Mouse (Mus musculus) frontal cortex, adult (tissue): ENCODE data around the gene Nme4.

Experiments
- ATAC-seq: cut with Nextera tagmentation; 2 replicates; pipeline ENCODE4 v1.9.2; 2017; ENCODE audit warnings: mild to moderate bottlenecking, moderate library complexity, mixed read lengths; ENCODE audit not compliant: low TSS enrichment

Nme4 gene

GRCm38 (mm10) chr17:26066488-26067020 is 28.8 kb downstream of the Nme4 start:
- ATAC-seq = no peak

GRCm38 (mm10) chr17:26064916-26065315 is 30.5 kb downstream of the Nme4 start:
- no peak for ATAC-seq

GRCm38 (mm10) chr17:26057787-26058567 is 37.4 kb downstream of the Nme4 start:
- ATAC-seq = no peak

- ATAC-seq = peak; percentile 89
These were observed 38.1 kb downstream of the Nme4 start for GRCm38 (mm10) chr17:26057278-26057677.

- ATAC-seq = no peak
These were observed 40.2 kb downstream of the Nme4 start for GRCm38 (mm10) chr17:26055164-26055563.

GRCm38 (mm10) chr17:26054133-26054845 is 41.1 kb downstream of the Nme4 start:
- ATAC-seq = no peak

- no peak for ATAC-seq
These were observed 42.7 kb downstream of the Nme4 start for GRCm38 (mm10) chr17:26052706-26053105.

- no peak for ATAC-seq
These were observed 43.3 kb downstream of the Nme4 start for GRCm38 (mm10) chr17:26052074-26052473.

GRCm38 (mm10) chr17:26048118-26048517 is 47.3 kb downstream of the Nme4 start:
- ATAC-seq = no peak

GRCm38 (mm10) chr17:26046253-26046997 is 49.0 kb downstream of the Nme4 start:
- peak; percentile 54; the same call in 1 of the 2 replicates for ATAC-seq

GRCm38 (mm10) chr17:26045285-26045684 is 50.1 kb downstream of the Nme4 start:
- ATAC-seq = no peak

- ATAC-seq = peak; percentile 31
These were observed 52.2 kb downstream of the Nme4 start for GRCm38 (mm10) chr17:26043249-26043636.

- peak; percentile 72 for ATAC-seq
These were observed 52.7 kb downstream of the Nme4 start for GRCm38 (mm10) chr17:26042599-26043248.
